Mouse (Mus musculus) MEL (cell line): ENCODE measurements around the gene Bckdhb. TPM values are rescaled to one million over a fixed set of nuclear protein-coding genes. Genes with fewer than 3 reads are reported as not detected.

ENCODE experiments used
- DNase-seq: peaks from one replicate; pipeline ENCODE4 v3.0.0; 2011; ENCODE audit warnings: low read depth, low spot score
- H3K27ac ChIP-seq: 2 replicates; pipeline ENCODE4 v1.5.1; 2012; ENCODE audit warnings: low read depth, mild to moderate bottlenecking, control low read depth, low read length, moderate library complexity; ENCODE audit not compliant: control insufficient read depth
- H3K27me3 ChIP-seq, 2 experiments: fragments of 150-350 bp in 1 of 2; sonication (generic) in 1 of 2; 2 replicates each; pipeline ENCODE4 v1.6.1; 2012; ENCODE audit warnings: low read length in 2 of 2, mild to moderate bottlenecking in 2 of 2, improper control_type of control experiment in 1 of 2, moderate library complexity in 1 of 2; ENCODE audit not compliant: insufficient read depth in 2 of 2, control insufficient read depth in 1 of 2
- H3K36me3 ChIP-seq, 2 experiments: 2 replicates each; pipeline ENCODE4 v1.6.1; 2012 to 2014; ENCODE audit warnings: low read length in 2 of 2, improper control_type of control experiment in 1 of 2, inconsistent platforms in 1 of 2, mild to moderate bottlenecking in 1 of 2; ENCODE audit not compliant: insufficient read depth in 2 of 2, control insufficient read depth in 1 of 2
- H3K4me1 ChIP-seq, 2 experiments: fragments of 150-350 bp in 1 of 2; sonication (generic) in 1 of 2; 2 replicates each; pipeline ENCODE4 v1.6.1; 2012; ENCODE audit warnings: low read length in 2 of 2, improper control_type of control experiment in 1 of 2, mild to moderate bottlenecking in 1 of 2; ENCODE audit not compliant: insufficient read depth in 2 of 2, control insufficient read depth in 1 of 2
- H3K4me3 ChIP-seq, 2 experiments: fragments of 150-350 bp in 1 of 2; sonication (generic) in 1 of 2; 2 replicates each; pipeline ENCODE4 v1.5.1; 2012; ENCODE audit warnings: low read depth in 2 of 2, low read length in 2 of 2, mild to moderate bottlenecking in 2 of 2, moderate library complexity in 2 of 2, control low read depth in 1 of 2, improper control_type of control experiment in 1 of 2; ENCODE audit not compliant: control insufficient read depth in 1 of 2, insufficient read depth in 1 of 2
- H3K79me2 ChIP-seq: 2 replicates; pipeline ENCODE4 v1.6.1; 2012; ENCODE audit warnings: mild to moderate bottlenecking, low read length, moderate library complexity; ENCODE audit not compliant: control insufficient read depth, poor library complexity, insufficient read depth
- H3K9ac ChIP-seq: 2 replicates; pipeline ENCODE4 v1.6.1; 2012; ENCODE audit warnings: low read depth, mild to moderate bottlenecking, control low read depth, low read length, moderate library complexity; ENCODE audit not compliant: control insufficient read depth, poor library complexity, severe bottlenecking
- H3K9me3 ChIP-seq: fragments of 150-350 bp; sonication (generic); replicated peaks from 2 replicates; pipeline ENCODE4 v1.6.1; 2012; ENCODE audit warnings: mild to moderate bottlenecking, low read length, improper control_type of control experiment, moderate library complexity; ENCODE audit not compliant: insufficient read depth
- BHLHE40 ChIP-seq: IDR thresholded peaks from 2 replicates; pipeline ENCODE4 v1.6.1; 2012; ENCODE audit warnings: low read depth, mild to moderate bottlenecking, inconsistent platforms, low read length, improper control_type of control experiment, borderline replicate concordance
- CHD1 ChIP-seq: IDR thresholded peaks from 2 replicates; pipeline ENCODE4 v1.6.1; 2012; ENCODE audit warnings: low read depth, mild to moderate bottlenecking, inconsistent platforms, low read length, improper control_type of control experiment
- CHD2 ChIP-seq: IDR thresholded peaks from 2 replicates; pipeline ENCODE4 v1.6.1; 2011; ENCODE audit warnings: low read length, improper control_type of control experiment
- CTCF ChIP-seq, 3 experiments: IDR thresholded peaks in 2 of 3; conservative IDR thresholded peaks in 1 of 3; 2 replicates each; pipeline ENCODE4 v1.5.1; 2011 to 2012; ENCODE audit warnings: low read length in 3 of 3, low read depth in 2 of 3, mild to moderate bottlenecking in 2 of 3, improper control_type of control experiment in 1 of 3, inconsistent platforms in 1 of 3, mixed read lengths in 1 of 3, moderate library complexity in 1 of 3; ENCODE audit not compliant: control insufficient read depth in 1 of 3, insufficient read depth in 1 of 3, poor library complexity in 1 of 3, severe bottlenecking in 1 of 3
- E2F4 ChIP-seq: IDR thresholded peaks from 2 replicates; pipeline ENCODE4 v1.6.1; 2011; ENCODE audit warnings: low read depth, low read length, improper control_type of control experiment, borderline replicate concordance
- ELF1 ChIP-seq: IDR thresholded peaks from 2 replicates; pipeline ENCODE4 v1.6.1; 2014; ENCODE audit warnings: low read depth, mild to moderate bottlenecking, inconsistent platforms, low read length, improper control_type of control experiment, moderate library complexity
- EP300 ChIP-seq, 2 experiments: IDR thresholded peaks; 2 replicates each; pipeline ENCODE4 v1.6.1; 2011; ENCODE audit warnings: improper control_type of control experiment in 2 of 2, low read length in 2 of 2, low read depth in 1 of 2, mild to moderate bottlenecking in 1 of 2
- GABPA ChIP-seq: IDR thresholded peaks from 2 replicates; pipeline ENCODE4 v1.6.1; 2012; ENCODE audit warnings: low read depth, mild to moderate bottlenecking, inconsistent platforms, low read length, improper control_type of control experiment, moderate library complexity
- GATA1 ChIP-seq: IDR thresholded peaks from 2 replicates; pipeline ENCODE4 v1.6.1; 2011; ENCODE audit warnings: low read depth, low read length, improper control_type of control experiment
- JUND ChIP-seq: IDR thresholded peaks from 2 replicates; pipeline ENCODE4 v1.6.1; 2011; ENCODE audit warnings: low read depth, mild to moderate bottlenecking, improper control_type of control experiment, low read length
- KAT2A ChIP-seq: conservative IDR thresholded peaks from 2 replicates; pipeline ENCODE4 v1.6.1; 2012; ENCODE audit warnings: low read depth, low read length, improper control_type of control experiment, inconsistent platforms
- MAFK ChIP-seq: IDR thresholded peaks from 2 replicates; pipeline ENCODE4 v1.6.1; 2011; ENCODE audit warnings: low read depth, mild to moderate bottlenecking, low read length, improper control_type of control experiment, borderline replicate concordance
- MAX ChIP-seq: IDR thresholded peaks from 2 replicates; pipeline ENCODE4 v1.6.1; 2011; ENCODE audit warnings: low read length, improper control_type of control experiment
- MAZ ChIP-seq: IDR thresholded peaks from 2 replicates; pipeline ENCODE4 v1.6.1; 2012; ENCODE audit warnings: low read depth, mild to moderate bottlenecking, inconsistent platforms, low read length, improper control_type of control experiment
- MXI1 ChIP-seq: IDR thresholded peaks from 2 replicates; pipeline ENCODE4 v1.6.1; 2011; ENCODE audit warnings: mild to moderate bottlenecking, low read depth, low read length, improper control_type of control experiment
- MYB ChIP-seq: IDR thresholded peaks from 2 replicates; pipeline ENCODE4 v1.6.1; 2011; ENCODE audit warnings: mild to moderate bottlenecking, low read depth, low read length, improper control_type of control experiment
- MYC ChIP-seq: IDR thresholded peaks from 2 replicates; pipeline ENCODE4 v1.6.1; 2011; ENCODE audit warnings: low read depth, mild to moderate bottlenecking, low read length, improper control_type of control experiment, moderate library complexity
- NELFE ChIP-seq: IDR thresholded peaks from 2 replicates; pipeline ENCODE4 v1.6.1; 2011; ENCODE audit warnings: low read depth, low read length, improper control_type of control experiment
- POLR2A ChIP-seq, 2 experiments: IDR thresholded peaks; 2 replicates each; pipeline ENCODE4 v1.6.1; 2011 to 2012; ENCODE audit warnings: low read length in 2 of 2, mild to moderate bottlenecking in 2 of 2, control low read depth in 1 of 2, improper control_type of control experiment in 1 of 2, low read depth in 1 of 2, moderate library complexity in 1 of 2; ENCODE audit not compliant: control insufficient read depth in 1 of 2, insufficient read depth in 1 of 2, poor library complexity in 1 of 2
- POLR2AphosphoS2 ChIP-seq: IDR thresholded peaks from 2 replicates; pipeline ENCODE4 v1.6.1; 2011; ENCODE audit warnings: low read length, improper control_type of control experiment
- POLR2AphosphoS5 ChIP-seq: IDR thresholded peaks from 2 replicates; pipeline ENCODE4 v1.6.1; 2012; ENCODE audit warnings: low read depth, borderline replicate concordance, mild to moderate bottlenecking, inconsistent platforms, low read length, moderate library complexity, mixed read lengths
- RCOR1 ChIP-seq: IDR thresholded peaks from 2 replicates; pipeline ENCODE4 v1.6.1; 2012; ENCODE audit warnings: low read depth, mild to moderate bottlenecking, inconsistent platforms, low read length, improper control_type of control experiment
- SIN3A ChIP-seq: IDR thresholded peaks from 2 replicates; pipeline ENCODE4 v1.6.1; 2012; ENCODE audit warnings: low read length, improper control_type of control experiment, inconsistent platforms
- TAL1 ChIP-seq: IDR thresholded peaks from 2 replicates; pipeline ENCODE4 v1.6.1; 2012; ENCODE audit warnings: mild to moderate bottlenecking, inconsistent platforms, low read length, moderate library complexity, mixed read lengths
- TCF12 ChIP-seq: IDR thresholded peaks from 2 replicates; pipeline ENCODE4 v1.6.1; 2014; ENCODE audit warnings: low read depth, mild to moderate bottlenecking, inconsistent platforms, low read length, improper control_type of control experiment, moderate library complexity
- UBTF ChIP-seq: IDR thresholded peaks from 2 replicates; pipeline ENCODE4 v1.6.1; 2012; ENCODE audit warnings: low read depth, mild to moderate bottlenecking, inconsistent platforms, low read length, improper control_type of control experiment, moderate library complexity, borderline replicate concordance; ENCODE audit not compliant: insufficient read depth
- USF1 ChIP-seq: IDR thresholded peaks from 2 replicates; pipeline ENCODE4 v1.6.1; 2014; ENCODE audit warnings: low read depth, mild to moderate bottlenecking, inconsistent platforms, low read length, improper control_type of control experiment, moderate library complexity
- USF2 ChIP-seq, 2 experiments: IDR thresholded peaks; 2 replicates each; pipeline ENCODE4 v1.6.1; 2011 to 2012; ENCODE audit warnings: improper control_type of control experiment in 2 of 2, low read length in 2 of 2, borderline replicate concordance in 1 of 2, inconsistent platforms in 1 of 2, low read depth in 1 of 2, mild to moderate bottlenecking in 1 of 2; ENCODE audit not compliant: insufficient read depth in 1 of 2
- ZKSCAN1 ChIP-seq: IDR thresholded peaks from 2 replicates; pipeline ENCODE4 v1.6.1; 2012; ENCODE audit warnings: low read depth, mild to moderate bottlenecking, inconsistent platforms, low read length, improper control_type of control experiment, moderate library complexity
- ZMIZ1 ChIP-seq: IDR thresholded peaks from 2 replicates; pipeline ENCODE4 v1.6.1; 2012; ENCODE audit warnings: low read depth, mild to moderate bottlenecking, inconsistent platforms, low read length, improper control_type of control experiment, moderate library complexity
- polyA plus RNA-seq, 2 experiments: library from polyadenylated mRNA; stranded (reverse) in 1 of 2; unstranded in 1 of 2; fragments of >175 nt in 1 of 2; fragments of >200 nt in 1 of 2; gene quantifications; 2 replicates each; pipeline versions ENCODE4 v1.2.1 to v1.2.4; 2012; ENCODE audit warnings: low replicate concordance in 2 of 2, low read depth in 1 of 2; ENCODE audit not compliant: insufficient read length in 2 of 2, insufficient read depth in 1 of 2, missing spikeins in 1 of 2
- total RNA-seq: library from RNA; depleted of rRNA; stranded (reverse); fragments of 300-350 nt; gene quantifications from 2 replicates; pipeline ENCODE4 v1.2.3, GENCODE M21; 2012

Bckdhb gene
- total and polyA plus RNA-seq, 3 experiments: 15.9 to 26.6 TPM; not detected in 1

DNA sequence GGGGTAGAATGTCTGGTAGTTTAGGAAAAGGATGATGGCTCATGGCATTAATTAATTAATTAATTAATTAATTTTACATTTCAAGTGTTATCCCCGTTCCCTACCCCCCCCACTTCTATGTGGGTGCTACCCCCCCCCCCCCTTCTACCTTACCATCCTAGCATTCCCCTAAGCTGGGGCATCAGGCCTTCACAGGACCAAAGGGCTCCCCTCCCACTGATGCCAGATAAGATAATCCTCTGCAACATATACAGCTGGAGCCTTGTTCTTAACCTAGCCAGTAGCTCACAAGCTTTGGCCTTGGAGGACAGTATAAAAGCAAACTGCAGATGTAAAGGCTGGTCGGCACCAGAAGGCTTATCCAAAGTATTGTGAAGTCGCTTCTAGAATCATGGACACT, 138.7 kb downstream of the Bckdhb start:
- no peaks in the 10 kb centered on the region for H3K9me3 ChIP-seq
- no peak overlapping the region for H3K4me3 ChIP-seq
- H3K27ac ChIP-seq: no peak overlapping the region
- no peak overlapping the region for H3K9ac ChIP-seq
- no peaks in the 10 kb centered on the region for H3K79me2 ChIP-seq
- H3K27me3 ChIP-seq: no peaks in the 10 kb centered on the region
- 0 out of 4 replicates have a peak, but pooled peaks cover 0 to 2% of the 10 kb centered on the region in 2 experiments for H3K36me3 ChIP-seq
- H3K4me1 ChIP-seq: no peaks in the 10 kb centered on the region
- DNase-seq: no peak
- no peak for TF ChIP-seq JUND
- no peak for TF ChIP-seq MYB
- TF ChIP-seq BHLHE40: no peak
- no peak for TF ChIP-seq E2F4
- no peak for TF ChIP-seq CTCF (IDR thresholded peaks at IDR 0.05 in 2 of 3, conservative IDR thresholded peaks at IDR 0.05 in 1 of 3; ENCODE audit: control insufficient read depth in 1 of 3, insufficient read depth in 1 of 3, low read depth in 2 of 3, low read length in 3 of 3, poor library complexity in 1 of 3, severe bottlenecking in 1 of 3)
- no peak for TF ChIP-seq RCOR1
- no peak for TF ChIP-seq GATA1
- no peak for TF ChIP-seq TAL1
- no peak for TF ChIP-seq NELFE
- TF ChIP-seq CHD2: no peak
- TF ChIP-seq EP300 (IDR thresholded peaks at IDR 0.05; ENCODE audit: low read depth in 1 of 2, low read length in 2 of 2): no peak
- no peak for TF ChIP-seq POLR2AphosphoS2
- no peak for TF ChIP-seq POLR2AphosphoS5
- TF ChIP-seq GABPA: no peak
- no peak for TF ChIP-seq KAT2A
- no peak for TF ChIP-seq ELF1
- TF ChIP-seq POLR2A (IDR thresholded peaks at IDR 0.05; ENCODE audit: control insufficient read depth in 1 of 2, insufficient read depth in 1 of 2, low read depth in 1 of 2, low read length in 2 of 2, poor library complexity in 1 of 2): no peak
- no peak for TF ChIP-seq MAZ

DNA sequence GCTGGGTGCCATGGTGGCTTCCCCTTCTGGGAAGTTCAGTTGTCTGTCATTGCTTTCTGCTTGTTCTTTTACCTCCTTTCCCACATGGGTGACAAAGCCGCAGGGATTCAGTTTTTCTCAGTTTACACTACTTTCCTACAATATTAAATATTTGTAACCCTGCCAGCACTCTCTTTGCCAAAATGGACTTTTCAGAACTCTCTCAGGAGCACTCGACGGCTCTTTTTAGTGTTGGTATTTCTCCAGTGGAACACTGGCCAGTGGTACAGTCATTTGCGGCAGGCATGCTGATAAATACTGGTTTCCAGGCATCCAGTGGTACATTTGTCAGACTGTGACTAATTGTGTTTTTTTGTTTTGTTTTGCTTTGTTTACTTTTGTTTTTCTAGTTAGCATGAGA, 139.2 kb downstream of the Bckdhb start:
- Histone ChIP-seq H3K79me2 (no peaks in the 10 kb centered on the region), H3K4me1 (peaks cover 0 to 3% of the 10 kb centered on the region in 2 experiments; a peak in 2 of 4 replicates), H3K9me3 (no peaks in the 10 kb centered on the region), H3K36me3 (peaks cover 0 to 5% of the 10 kb centered on the region in 2 experiments; a peak in 1 of 4 replicates), H3K9ac (no peak overlapping the region), H3K4me3 (no peak overlapping the region), H3K27ac (no peak overlapping the region), H3K27me3 (no peaks in the 10 kb centered on the region)
- no peak for TF ChIP-seq TCF12
- no peak for TF ChIP-seq TAL1
- no peak for TF ChIP-seq POLR2AphosphoS2
- no peak for TF ChIP-seq NELFE
- TF ChIP-seq CHD1: no peak
- TF ChIP-seq MAX: no peak
- TF ChIP-seq MYB: no peak
- TF ChIP-seq USF2 (IDR thresholded peaks at IDR 0.05; ENCODE audit: borderline replicate concordance in 1 of 2, insufficient read depth in 1 of 2, low read depth in 1 of 2, low read length in 2 of 2): no peak
- TF ChIP-seq JUND: no peak
- no peak for TF ChIP-seq ZKSCAN1
- TF ChIP-seq USF1: no peak
- TF ChIP-seq UBTF: no peak
- TF ChIP-seq ZMIZ1: no peak
- TF ChIP-seq RCOR1: no peak
- TF ChIP-seq MXI1: no peak
- TF ChIP-seq MAZ: no peak
- TF ChIP-seq KAT2A: no peak
- TF ChIP-seq SIN3A: no peak
- no peak for TF ChIP-seq MAFK
- TF ChIP-seq MYC: no peak
- DNase-seq: no peak
